Mouse (Mus musculus) T-cell, adult 2 months (primary cell): Measurements from ENCODE around the gene Fosl1.
A peak's percentile ranks its signal among the peaks of the same experiment; 100 is the strongest.
"Not testable (repeated sequence)": the region's sequence is repeated elsewhere in the genome, so short reads cannot be mapped to it uniquely, and the experiment has no call there.

Source experiments
- DNase-seq: peaks from one replicate; pipeline ENCODE4 v3.0.0; 2022; ENCODE audit warnings: low spot score

The Fosl1 gene

DNA sequence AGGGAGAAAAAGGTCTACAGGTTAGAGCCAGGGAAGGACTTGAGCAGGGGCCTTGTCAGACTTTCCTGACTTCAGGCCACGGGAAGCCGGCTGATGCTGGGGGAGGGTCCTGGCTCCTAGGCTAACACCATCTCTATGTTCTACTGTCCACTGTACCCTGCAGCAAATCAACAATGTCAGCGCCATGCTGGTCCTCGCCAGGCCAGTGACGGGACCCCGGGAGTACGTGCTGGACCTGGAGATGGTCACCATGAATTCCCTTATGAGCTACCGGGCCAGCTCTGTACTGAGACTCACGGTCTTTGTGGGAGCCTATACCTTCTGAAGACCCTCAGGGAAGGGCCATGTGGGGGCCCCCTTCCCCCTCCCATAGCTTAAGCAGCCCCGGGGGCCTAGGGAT is 34.1 kb downstream of the Fosl1 start:
- DNase-seq = no peak

GRCm38 (mm10) chr19:5483386-5484359 is 36.3 kb downstream of the Fosl1 start:
- DNase-seq = no peak

DNA sequence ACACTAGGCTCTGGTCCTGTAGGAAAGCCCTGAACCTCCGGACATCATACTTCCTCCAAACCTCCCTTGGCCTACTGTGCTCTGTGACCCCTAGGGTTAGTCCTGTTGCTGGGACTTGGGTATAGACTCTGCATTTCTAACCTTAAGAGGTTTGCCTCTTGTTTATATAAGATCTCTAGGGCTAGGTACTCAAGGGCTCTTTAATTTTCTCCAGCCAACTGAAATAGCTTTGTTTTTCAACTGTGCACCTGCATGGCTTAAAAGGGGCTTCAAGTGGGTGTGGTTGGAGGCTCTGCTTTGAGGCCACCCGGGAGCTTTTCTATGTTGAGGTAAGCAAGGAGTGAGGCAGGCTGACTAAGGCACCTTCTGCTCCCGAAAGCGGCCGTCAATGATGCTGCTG is 37.1 kb downstream of the Fosl1 start:
- DNase-seq = no peak

DNA sequence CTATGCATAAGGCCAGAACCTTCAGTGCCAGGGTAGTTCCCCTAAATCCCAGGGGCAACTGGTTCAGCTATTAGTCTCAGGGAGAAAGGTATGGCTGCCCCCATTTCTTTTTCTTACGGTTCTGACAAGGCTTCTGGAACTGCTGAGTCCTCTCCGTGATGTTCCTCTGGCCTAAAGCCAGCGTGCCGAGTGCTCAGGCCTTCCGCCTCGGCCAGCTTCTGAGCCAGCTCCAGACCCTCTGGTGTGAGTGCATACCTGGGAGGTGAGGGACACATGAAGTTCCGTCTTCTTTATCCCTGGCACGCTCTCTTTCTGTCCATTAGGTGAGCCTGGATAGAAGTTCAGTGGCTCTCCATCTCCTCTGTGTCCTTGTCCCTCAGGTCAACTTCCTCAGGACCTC is 38.0 kb downstream of the Fosl1 start:
- DNase-seq = no peak

DNA sequence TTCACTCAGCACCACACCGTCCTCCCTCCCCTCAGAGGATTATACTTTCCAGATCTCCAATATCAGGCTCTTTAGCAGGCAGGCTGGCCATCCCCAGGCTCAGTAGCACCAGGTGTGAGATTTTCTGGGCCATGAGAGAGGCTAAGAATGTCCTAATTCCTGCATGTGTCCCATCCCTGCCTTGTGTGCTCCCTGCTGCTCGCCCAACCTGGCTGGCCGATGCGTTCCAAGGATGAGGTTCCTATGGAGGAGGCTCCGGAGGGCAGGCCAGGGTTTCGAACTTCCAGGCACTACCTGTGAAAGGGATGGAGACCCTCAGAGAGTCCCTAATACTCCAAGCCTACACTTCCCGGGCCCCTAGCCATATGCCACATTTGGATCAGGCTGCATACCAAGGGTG is 38.5 kb downstream of the Fosl1 start:
- DNase-seq = no peak

DNA sequence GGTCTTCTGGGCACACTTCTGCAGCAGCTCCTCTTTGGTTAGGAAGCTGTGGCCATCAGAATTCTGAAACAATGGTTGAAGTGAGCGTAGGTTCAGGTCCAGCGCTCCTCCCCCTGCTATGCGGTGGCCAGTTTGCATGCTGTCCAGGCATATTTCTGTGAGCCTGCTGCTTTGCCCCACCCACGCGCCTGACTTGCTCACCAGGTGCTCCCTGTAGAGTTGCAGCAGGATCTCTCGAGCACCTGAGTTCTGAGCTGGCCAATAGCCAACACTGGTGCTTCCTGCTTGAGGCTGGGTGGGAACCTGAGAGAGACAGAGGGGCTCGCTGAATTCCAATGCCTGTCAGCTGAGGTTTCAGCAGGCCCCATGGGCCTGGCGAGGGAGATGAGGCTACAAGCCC is 38.9 kb downstream of the Fosl1 start:
- DNase-seq = no peak

- DNase-seq = no peak
These were observed 39.4 kb downstream of the Fosl1 start for GRCm38 (mm10) chr19:5486771-5487170.

GRCm38 (mm10) chr19:5487768-5488550 is 40.6 kb downstream of the Fosl1 start, which contains the start of gene Mus81:
TSS of gene Mus81 (minus strand) at chr19:5488402.
- DNase-seq = peak; percentile 95

GRCm38 (mm10) chr19:5488878-5489571 is 41.7 kb downstream of the Fosl1 start:
- DNase-seq = peak; percentile 96

DNA sequence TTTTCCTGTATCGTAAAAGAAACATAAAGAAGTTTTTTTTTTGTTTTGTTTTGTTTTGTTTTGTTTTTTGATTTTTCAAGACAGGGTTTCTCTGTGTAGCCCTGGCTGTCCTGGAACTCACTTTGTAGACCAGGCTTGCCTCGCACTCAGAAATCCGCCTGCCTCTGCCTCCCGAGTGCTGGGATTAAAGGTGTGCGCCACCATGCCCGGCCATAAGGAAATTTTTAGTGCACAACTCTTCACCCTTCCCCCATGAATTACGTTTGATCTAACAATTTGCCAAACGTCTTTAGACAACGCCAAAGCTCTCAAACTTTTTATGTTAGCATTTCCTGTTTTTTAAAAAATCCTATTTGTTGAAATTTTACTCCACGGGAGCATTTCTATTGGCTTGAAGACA is 42.4 kb downstream of the Fosl1 start:
- not testable (repeated sequence) for DNase-seq

GRCm38 (mm10) chr19:5490313-5490897 is 43.1 kb downstream of the Fosl1 start, which contains the start of gene Cfl1:
TSS of gene Cfl1 (plus strand) at chr19:5490455.
- peak; percentile 96 for DNase-seq

DNA sequence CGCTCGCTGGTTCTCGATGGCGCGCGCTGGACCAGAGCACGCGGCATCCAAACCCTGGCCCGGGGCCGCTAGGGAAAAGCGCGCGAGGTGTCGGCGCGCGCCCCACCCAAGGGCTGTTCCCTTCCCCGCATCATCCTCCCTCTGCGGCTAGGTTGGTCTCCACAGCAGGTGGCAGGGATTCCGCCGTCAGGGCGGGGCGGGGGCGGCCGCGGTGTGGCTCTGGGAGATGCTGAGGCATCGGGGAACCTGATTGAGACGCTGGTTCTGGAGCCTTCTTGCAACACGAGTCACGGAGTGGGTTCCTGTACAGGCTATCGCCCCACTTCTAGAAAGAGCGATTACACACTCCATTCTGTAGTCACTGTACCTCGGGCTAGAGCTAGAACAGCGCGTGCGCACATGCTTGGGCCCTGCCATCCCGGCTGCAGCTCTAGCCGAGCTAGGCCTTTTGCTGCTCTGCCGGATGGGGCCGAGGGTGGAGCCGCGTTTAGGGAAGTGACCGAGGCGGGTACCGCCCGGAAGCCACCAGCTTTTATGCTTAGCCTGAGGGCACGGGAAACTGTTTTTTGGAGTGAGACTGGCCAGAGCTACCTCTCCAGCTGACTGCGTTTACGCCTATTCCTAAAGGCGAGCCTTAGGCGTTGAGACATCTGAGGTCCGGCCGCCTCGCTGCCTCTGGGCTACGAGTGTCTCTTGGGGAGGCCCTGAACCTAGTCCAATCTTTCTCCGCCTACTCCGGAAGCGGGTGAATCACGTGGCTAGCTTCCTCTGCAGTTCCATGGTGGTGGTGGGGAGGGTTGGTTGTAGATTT is 43.8 kb downstream of the Fosl1 start:
- peak; percentile 87 for DNase-seq

DNA sequence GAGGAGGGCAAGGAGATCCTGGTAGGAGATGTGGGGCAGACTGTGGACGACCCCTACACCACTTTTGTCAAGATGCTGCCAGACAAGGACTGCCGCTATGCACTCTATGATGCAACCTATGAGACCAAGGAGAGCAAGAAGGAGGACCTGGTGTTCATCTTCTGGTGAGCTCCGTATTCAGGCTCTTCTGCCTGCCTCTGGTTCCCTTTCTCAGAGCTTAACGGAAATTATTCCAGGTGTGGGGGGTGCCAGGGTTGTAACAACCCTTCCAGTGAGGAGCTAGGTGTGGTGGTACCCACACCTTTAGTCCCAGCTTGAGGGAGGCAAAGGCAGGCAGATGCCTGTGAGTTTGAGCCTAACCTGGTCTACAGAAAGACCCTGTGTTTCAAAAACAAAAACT is 45.3 kb downstream of the Fosl1 start:
- no peak for DNase-seq

DNA sequence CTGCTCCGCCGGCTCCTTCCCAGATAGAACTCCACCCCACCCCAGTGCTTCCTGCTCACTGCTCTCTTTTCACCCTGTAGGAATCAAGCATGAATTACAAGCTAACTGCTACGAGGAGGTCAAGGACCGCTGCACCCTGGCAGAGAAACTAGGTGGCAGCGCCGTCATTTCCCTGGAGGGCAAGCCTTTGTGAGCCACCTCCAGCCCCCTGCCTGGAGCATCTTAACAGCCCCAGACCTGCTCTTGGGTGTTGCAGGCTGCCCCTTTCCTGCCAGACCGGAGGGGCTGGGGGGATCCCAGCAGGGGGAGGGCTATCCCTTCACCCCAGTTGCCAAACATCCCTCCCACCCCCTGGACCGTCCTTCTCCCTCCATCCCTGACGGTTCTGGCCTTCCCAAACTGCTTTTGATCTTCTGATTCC is 46.0 kb downstream of the Fosl1 start:
- not testable (repeated sequence) for DNase-seq

GRCm38 (mm10) chr19:5494314-5494713 is 47.0 kb downstream of the Fosl1 start:
- no peak for DNase-seq

DNA sequence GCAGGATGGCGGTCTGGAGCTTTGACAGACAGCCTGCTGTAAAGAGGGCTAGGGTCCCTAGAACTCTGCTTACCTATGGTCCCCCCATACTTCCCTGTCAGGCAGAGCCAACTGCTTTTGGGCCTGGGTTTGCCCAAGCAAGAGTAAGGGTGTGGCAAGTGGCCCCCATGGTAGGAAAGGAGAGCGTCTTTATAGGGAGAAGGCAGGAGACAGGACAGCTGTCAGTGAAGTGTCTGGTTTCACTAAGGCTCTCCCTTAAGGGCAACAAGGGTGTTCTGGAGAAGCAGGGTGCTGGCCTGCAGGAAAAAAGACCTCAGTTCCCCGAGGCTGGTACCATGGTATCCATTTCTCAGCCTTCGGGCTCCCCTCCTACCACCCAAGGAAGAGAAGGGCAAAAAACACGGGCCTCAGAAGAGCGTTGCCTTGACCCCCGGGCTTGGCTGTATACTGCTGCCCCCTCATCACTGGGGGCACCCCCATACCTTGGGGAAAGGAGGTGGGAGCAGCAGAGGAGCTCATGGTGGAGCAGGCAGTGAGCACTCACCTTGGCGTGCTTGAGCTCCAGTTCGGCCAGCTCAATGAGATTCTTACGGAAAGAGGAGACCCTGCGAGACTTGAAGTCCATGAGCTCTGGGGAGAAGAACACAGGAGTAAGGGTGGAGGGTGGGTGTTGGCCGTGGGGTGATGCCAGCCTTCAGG is 48.2 kb downstream of the Fosl1 start:
- no peak for DNase-seq

DNA sequence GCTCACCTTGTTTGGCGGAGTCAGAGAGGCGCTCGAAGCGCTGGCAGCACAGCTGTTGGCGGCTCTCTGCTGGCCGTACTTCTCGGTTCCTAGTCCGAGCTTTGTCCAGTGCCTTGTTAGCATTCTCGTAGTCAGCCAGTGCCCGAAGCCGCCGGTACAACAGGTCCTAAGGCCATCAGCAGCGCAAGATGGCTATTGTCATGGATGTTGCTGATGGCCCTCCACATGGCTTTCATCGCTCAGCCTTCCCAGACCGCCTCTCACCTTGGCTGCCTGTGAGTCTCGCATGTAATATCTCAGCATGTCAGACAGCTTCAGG is 48.7 kb downstream of the Fosl1 start:
- DNase-seq = no peak

DNA sequence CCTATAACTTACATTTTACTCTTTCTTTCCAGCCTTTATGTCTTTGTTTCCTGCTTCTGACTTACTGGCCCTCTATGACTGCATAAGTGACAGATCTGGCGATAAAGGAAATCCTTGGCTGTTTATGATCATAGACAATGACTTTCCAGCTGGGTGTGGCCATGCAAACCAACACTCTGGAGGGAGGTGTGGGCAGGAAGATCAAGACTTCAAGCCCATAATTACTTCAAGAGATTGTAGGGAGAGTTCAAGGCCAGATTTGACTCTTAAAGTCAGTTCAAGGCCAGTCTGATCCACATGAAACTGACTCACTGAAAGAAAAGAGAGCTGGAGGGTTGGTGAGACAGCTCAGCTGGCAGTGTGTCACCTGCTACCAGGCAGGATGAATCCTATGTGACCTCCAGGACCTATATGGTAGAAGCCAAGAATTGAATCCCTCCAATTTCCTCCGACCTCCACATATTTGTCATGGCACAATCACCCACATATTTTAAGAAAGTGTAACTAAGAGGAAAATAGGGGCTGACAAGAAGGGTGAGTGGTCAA is 53.1 kb downstream of the Fosl1 start:
- DNase-seq = no peak

DNA sequence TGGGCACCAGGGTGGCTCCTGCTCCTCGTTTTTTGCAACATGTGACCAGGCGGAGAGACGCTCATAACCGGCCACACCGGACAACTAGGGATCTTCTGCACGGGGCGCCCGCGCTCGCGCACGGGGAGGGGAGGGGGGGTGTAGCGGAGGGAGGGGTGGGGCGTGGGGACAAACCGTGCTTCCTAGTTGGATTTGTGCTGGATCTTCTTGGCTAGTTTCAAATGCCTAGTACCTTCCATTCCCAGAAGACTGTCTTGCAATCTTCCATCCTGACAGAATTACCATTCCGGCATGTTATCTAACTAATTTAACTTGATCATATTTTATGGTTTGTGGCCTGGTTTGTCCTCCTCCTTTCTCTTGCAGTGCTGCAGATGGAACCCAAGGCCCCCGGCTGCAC is 56.3 kb downstream of the Fosl1 start, which contains the start of gene 1700020D05Rik:
1700020D05Rik (minus strand) TSS at position 101 of the 400 bp plus-strand sequence.
- no peak for DNase-seq
